Mouse (Mus musculus): ENCODE measurements around the gene Opn1sw.
"Not testable (repeated sequence)": the region's sequence is repeated elsewhere in the genome, so short reads cannot be mapped to it uniquely, and the experiment has no call there.

Opn1sw gene

GRCm38 (mm10) chr6:29395910-29396713, 7.8 kb upstream of the Opn1sw start, which contains the start of gene Ccdc136:
Gene Ccdc136, plus strand, starts transcription at chr6:29396309.
- DNase-seq (ENCODE audit: low spot score): peak; percentile 78

DNA sequence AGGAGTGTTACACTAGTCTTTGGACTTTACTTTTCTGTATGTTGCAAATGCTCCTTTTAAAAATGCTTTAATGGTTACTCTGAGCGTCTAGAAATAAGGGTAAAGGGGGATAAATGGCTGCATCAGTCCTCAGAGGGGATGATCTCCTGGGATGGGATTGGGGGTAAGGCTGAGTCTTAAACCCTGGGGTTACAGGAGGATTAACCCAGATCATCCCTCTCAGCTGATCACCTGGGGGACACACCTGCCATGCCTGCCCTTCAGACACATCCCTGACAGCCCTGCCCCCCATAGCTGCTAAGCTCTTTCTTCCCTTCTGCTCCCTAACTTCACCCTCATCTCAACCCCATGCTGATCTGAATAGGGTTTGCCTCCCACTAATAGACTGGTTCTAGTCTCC, 6.0 kb upstream of the Opn1sw start:
- no peak for DNase-seq (ENCODE audit: low spot score)

DNA sequence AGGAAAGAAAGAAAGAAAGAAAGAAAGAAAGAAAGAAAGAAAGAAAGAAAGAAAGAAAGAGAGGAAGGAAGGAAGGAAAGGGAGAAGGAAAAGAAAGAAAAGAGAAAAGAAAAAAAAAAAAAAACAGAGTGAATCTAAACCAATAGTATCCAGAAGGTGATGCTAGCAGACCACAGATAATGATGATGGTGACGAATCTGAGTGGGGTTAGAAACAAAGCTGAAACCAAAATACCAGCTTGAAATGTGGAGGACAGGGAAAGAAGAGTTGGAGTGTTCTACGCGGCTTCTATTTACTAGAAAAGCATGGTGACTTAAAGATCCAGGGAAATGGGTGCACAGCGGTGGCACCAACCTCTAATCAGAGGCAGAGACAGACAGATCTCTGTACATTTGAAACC, 3.5 kb upstream of the Opn1sw start:
- DNase-seq (ENCODE audit: low spot score): no peak

DNA sequence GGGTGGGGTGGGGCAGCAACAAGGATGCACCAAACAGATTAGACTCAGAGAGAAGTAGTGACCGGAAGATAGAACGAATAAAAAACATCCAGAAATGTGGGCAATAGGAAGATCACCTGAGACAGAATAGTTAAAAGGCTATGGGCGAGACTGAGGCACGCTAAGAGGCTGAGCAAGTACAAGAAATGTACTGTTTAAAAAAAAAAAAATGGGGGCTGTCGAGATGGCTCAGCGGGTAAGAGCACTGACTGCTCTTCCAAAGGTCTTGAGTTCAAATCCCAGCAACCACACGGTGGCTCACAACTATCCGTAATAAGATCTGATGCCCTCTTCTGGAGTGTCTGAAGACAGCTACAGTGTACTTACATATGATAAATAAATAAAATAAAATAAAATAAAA, 3.0 kb upstream of the Opn1sw start:
- not testable (repeated sequence) for DNase-seq (ENCODE audit: low spot score)

DNA sequence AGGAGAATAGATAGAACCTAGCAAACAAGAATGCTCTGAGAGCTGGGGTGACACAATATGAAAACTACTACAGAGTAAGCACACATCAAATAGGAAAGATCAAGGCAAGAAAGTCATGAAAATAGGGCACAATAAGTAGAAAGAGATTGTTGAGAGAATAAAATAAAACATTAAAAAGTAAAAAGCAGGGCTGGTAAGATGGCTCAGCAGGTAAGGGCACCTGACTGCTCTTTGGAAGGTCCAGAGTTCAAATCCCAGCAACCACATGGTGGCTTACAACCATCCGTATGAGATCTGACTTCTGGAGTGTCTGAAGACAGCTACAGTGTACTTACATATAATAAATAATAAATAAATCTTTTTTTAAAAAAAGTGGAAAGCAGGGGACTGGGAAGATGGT, 2.2 kb upstream of the Opn1sw start:
- DNase-seq (ENCODE audit: low spot score): not testable (repeated sequence)

- DNase-seq (ENCODE audit: low spot score): no peak
Observed at GRCm38 (mm10) chr6:29389425-29389824, 1.2 kb upstream of the Opn1sw start.

DNA sequence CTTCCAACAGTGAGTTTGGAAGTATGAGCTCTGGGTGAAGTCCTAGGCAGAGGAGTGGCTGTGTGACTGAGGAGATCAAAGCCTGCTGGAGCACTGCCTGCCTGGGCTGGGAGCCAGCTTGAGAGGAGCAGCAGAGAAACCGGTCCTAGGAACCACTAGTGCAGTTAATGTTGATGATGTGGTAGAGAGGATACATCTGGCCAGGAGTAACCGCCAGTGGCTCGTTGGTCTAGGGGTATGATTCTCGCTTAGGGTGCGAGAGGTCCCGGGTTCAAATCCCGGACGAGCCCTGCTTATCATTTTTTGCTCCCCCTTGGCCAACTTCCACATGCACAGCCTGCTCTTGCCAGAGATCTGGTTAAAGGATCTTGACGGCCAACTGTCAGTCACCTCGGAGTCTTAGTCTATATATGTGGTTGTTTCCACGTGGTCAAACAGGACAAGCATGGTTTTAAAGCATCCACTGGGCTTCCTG, 375 bp upstream of the Opn1sw start:
- DNase-seq (ENCODE audit: low spot score): peak; percentile 81

DNA sequence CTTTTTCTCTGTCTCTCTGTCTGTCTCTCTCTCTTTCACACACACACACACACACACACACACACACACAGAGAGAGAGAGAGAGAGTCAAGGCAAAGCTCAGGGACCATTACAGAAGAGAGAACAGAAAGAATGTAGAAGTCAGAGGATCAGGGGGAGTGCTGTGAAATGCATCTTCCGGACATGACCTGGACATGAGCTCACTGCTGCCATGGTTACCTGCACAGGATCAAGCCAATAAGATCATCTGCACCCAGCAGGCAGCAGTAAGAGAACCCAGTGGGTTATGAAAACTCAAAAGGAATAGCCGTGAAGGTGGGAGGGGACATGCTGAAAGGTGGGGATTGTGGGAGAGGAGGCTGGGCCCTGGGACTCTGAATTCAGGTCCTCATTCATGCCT, 5.8 kb downstream of the Opn1sw start:
- no peak for DNase-seq (ENCODE audit: low spot score)

GRCm38 (mm10) chr6:29379954-29380353, 8.3 kb downstream of the Opn1sw start:
- no peak for DNase-seq (ENCODE audit: low spot score)

DNA sequence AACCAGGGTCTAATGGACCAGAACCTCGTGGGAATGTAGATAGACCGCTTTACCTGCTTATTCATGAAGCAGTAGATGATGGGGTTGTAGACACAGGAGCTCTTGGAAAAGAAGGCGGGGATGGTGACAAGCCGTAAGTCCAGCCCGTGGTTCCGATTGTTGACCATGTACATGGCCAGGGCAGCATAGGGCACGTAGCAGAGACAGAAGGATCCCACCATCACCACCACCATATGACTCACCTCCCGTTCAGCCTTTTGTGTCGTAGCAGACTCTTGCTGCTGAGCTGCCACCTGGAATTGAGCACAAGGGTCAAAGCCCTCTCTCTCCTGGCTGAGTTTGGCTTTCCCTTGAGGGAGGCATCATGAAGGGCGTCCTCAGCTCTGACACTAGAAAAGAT, 9.6 kb downstream of the Opn1sw start:
- DNase-seq (ENCODE audit: low spot score): no peak

GRCm38 (mm10) chr6:29377386-29377785, 10.9 kb downstream of the Opn1sw start:
- no peak for DNase-seq (ENCODE audit: low spot score)

- DNase-seq (ENCODE audit: low spot score): no peak
Observed at GRCm38 (mm10) chr6:29365277-29365676, 23.0 kb downstream of the Opn1sw start.

- DNase-seq (ENCODE audit: low spot score): no peak
Observed at GRCm38 (mm10) chr6:29363129-29363515, 25.1 kb downstream of the Opn1sw start.

DNA sequence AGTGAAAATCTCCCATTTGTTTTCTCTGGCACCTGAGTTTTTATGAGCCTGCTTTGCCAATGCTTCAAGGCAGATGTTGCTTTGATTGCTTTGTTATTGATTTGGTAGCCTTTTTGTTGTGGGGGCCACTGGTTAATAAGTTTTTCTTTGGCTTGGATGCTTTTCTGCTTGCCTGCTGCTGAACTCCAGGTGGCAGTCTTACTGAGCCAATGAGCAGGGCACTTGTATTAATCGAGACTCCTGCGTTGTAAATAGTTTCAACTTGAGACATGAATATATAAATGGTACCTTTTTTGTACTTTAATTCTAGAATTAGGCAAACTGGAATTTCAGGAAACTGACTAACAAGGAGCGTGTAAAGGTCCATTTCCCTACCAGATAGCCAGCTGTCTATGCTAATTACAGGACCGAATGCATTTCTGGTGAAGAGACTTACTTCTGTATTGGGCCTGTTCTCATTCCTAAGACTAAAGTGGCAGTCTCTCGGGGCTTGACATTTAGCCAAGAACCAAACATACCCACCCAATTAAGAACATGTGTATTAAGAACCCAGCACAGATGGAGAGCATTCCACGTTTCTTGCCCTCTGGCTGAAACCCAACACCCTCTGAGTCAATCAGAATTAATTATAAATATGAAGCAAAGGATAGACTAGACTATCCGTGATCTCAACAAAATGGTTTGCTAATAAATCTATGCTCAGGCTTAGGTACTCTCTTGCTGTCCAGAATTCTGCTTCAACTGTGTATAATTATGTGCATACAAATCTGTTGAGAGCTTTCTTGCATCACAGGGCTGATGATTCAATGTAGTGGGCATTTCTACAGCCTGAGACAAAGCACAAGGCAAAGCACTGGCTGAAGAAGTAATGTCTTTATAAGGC, 25.8 kb downstream of the Opn1sw start:
- peak; percentile 19 for DNase-seq (ENCODE audit: low spot score)

GRCm38 (mm10) chr6:29360211-29360610, 28.1 kb downstream of the Opn1sw start:
- no peak for DNase-seq (ENCODE audit: low spot score)

- DNase-seq (ENCODE audit: low spot score): no peak
Observed at GRCm38 (mm10) chr6:29359386-29359785, 28.9 kb downstream of the Opn1sw start.

DNA sequence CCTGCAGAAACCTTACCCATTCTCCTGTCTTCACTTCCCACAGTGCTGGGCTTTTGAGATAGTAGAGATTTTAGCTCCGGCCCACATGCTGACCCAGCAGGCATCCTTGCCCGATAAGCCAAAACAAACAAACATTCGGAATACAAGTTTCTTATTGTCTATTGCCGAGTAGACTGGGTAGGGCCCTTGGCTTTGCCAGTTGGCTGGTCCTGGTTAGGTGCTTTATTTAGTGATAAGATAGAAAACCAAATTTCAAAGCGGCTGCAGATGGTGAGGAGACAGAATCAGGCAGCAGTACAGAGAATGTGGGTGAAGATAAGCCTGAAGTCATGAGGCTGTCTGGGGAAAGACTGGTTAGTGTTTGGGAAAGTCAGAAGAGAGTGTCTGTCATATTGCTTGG, 35.5 kb downstream of the Opn1sw start:
- DNase-seq (ENCODE audit: low spot score): no peak

GRCm38 (mm10) chr6:29351613-29352012, 36.7 kb downstream of the Opn1sw start:
- no peak for DNase-seq (ENCODE audit: low spot score)

DNA sequence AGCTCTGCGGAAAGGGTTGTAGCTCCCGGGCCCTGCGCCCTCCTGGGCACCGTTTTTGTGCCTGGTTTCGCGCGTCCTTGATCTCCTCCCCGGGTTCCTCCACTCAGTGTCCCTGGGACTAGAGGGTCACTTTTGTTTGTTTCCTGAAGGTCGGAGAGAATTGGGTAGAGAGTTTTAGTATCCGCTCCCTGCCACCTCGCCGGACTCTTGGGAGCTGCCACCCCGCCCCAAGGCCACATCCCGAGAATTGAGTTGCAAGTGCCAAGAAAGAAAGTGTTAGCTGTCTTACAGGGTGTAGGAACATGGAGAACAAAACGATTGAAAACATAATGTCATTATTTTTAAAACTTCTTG, 39.9 kb downstream of the Opn1sw start:
- DNase-seq (ENCODE audit: low spot score): peak; percentile 13

DNA sequence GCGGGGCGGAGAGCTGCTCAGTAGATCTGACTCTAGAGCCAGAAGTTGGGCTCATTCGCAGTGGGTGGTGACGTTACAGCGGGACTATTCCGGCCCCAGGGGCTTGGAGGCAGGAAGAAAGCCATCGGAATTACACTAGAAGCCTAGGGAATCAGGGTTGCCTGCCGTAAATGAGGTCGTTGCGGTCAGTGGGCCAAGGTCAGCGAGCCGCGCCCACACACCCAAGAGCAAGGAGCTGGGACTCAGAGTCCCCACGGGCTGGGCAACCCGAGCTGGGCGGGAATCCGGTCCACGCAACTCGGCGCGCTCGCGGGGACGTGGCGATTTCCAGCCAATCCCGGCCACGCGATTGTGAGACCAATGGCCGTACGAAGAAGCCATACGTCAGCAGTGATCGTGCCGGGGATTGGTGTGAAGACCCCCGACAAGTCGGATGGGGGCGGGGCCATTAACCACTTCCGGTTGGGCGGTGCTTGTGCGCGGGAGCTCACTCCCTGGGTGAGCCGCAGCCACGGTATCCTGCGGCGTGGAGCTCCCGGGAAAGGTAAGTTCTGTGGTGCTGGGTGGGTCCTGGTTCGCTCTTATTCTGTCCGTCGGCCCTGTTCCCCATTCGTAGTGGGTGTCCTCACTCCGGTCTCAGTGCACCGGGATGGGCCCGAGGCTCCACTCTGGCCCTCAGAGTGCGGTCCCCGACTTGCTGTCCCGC, 40.5 kb downstream of the Opn1sw start, which contains the start of gene Calu:
Calu (plus strand) TSS at position 405 of the 706 bp plus-strand sequence.
- peak; percentile 100 for DNase-seq (ENCODE audit: low spot score)

- no peak for DNase-seq (ENCODE audit: low spot score)
Observed at GRCm38 (mm10) chr6:29347189-29347588, 41.1 kb downstream of the Opn1sw start.

DNA sequence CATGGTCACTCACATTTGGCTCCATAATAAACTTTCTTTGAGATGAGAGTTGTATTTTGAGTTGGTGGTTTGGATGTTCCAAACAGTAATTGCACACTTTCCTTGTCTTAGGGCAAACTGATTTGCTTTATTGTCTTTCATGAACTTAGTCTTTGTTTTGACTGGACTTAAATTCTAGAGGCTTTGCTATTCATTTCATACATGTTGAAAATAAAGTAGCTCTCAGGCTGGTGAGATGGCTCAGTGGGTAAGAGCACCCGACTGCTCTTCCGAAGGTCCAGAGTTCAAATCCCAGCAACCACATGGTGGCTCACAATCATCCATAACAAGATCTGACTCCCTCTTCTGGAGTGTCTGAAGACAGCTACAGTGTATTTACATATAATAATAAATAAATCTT, 41.8 kb downstream of the Opn1sw start:
- not testable (repeated sequence) for DNase-seq (ENCODE audit: low spot score)
